Mouse (Mus musculus) megakaryocyte, adult 5-6 weeks (primary cell): ENCODE measurements around the gene Dcaf8. TPM values are rescaled to one million over a fixed set of nuclear protein-coding genes. Genes with fewer than 3 reads are reported as not detected.
"Not testable (repeated sequence)": the region's sequence is repeated elsewhere in the genome, so short reads cannot be mapped to it uniquely, and the experiment has no call there.

Experiments
- ATAC-seq: 2 replicates; pipeline ENCODE4 v1.8.0; 2016; ENCODE audit warnings: mild to moderate bottlenecking, inconsistent platforms; ENCODE audit not compliant: poor library complexity, severe bottlenecking
- total RNA-seq, 2 experiments: library from RNA; stranded (forward) in 1 of 2; stranded (reverse) in 1 of 2; fragments of 153-499, 151-499 nt in 1 of 2; fragments of 221-1000, 200-1000 nt in 1 of 2; gene quantifications; 2 replicates each; pipeline versions ENCODE4 v1.2.3 to v1.2.4; 2015 to 2017

Gene Dcaf8
- total RNA-seq, 2 experiments from 2014 or later: 18.9 to 63.9 TPM

GRCm38 (mm10) chr1:172214748-172215147 is 66.9 kb downstream of the Dcaf8 start:
- no peak for ATAC-seq

- peak; percentile 100 for ATAC-seq
Measured at GRCm38 (mm10) chr1:172217148-172217547, 69.3 kb downstream of the Dcaf8 start.

GRCm38 (mm10) chr1:172218164-172218910 is 70.5 kb downstream of the Dcaf8 start:
- ATAC-seq: no peak

- ATAC-seq: no peak
Measured at GRCm38 (mm10) chr1:172219451-172220406, 71.8 kb downstream of the Dcaf8 start, which contains the start of gene Casq1. Gene Casq1, minus strand, starts transcription at chr1:172219868.

- no peak for ATAC-seq
Measured at GRCm38 (mm10) chr1:172220414-172220813, 72.5 kb downstream of the Dcaf8 start.

GRCm38 (mm10) chr1:172221297-172222063 is 73.6 kb downstream of the Dcaf8 start:
- ATAC-seq: no peak

GRCm38 (mm10) chr1:172228209-172228608 is 80.3 kb downstream of the Dcaf8 start:
- no peak for ATAC-seq

- ATAC-seq: no peak
Measured at GRCm38 (mm10) chr1:172229215-172229614, 81.3 kb downstream of the Dcaf8 start.

GRCm38 (mm10) chr1:172240945-172241708 is 93.2 kb downstream of the Dcaf8 start:
- ATAC-seq: peak; percentile 72

GRCm38 (mm10) chr1:172242401-172242800 is 94.5 kb downstream of the Dcaf8 start:
- no peak for ATAC-seq

- no peak for ATAC-seq
Measured at GRCm38 (mm10) chr1:172243547-172244205, 95.8 kb downstream of the Dcaf8 start.

- ATAC-seq: not testable (repeated sequence)
Measured at GRCm38 (mm10) chr1:172244645-172245044, 96.8 kb downstream of the Dcaf8 start.

Other genes starting within 250 kb of the Dcaf8 start
- gene Slamf6, start 230.6 kb upstream of the Dcaf8 start, total RNA-seq (2015): 5.6 and 6.3 TPM in 2 replicates
- gene Slamf6, start 230.6 kb upstream of the Dcaf8 start, total RNA-seq (2017): 3.0 and 3.9 TPM in 2 replicates
- 2.1 and 2.8 TPM in 2 replicates for gene Vangl2, start 119.6 kb upstream of the Dcaf8 start, total RNA-seq (2015)
- 1.8 and 2.5 TPM in 2 replicates for gene Vangl2, start 119.6 kb upstream of the Dcaf8 start, total RNA-seq (2017)
- gene Nhlh1, start 90.5 kb upstream of the Dcaf8 start, total RNA-seq (2015): not detected in 2 replicates
- not detected in 2 replicates for gene Nhlh1, start 90.5 kb upstream of the Dcaf8 start, total RNA-seq (2017)
- gene Copa, start 65.6 kb upstream of the Dcaf8 start, total RNA-seq (2015): 120 and 132 TPM in 2 replicates
- gene Copa, start 65.6 kb upstream of the Dcaf8 start, total RNA-seq (2017): 122 and 132 TPM in 2 replicates
- gene Ncstn, start 65.3 kb upstream of the Dcaf8 start, total RNA-seq (2015): 81.2 and 87.8 TPM in 2 replicates
- gene Ncstn, start 65.3 kb upstream of the Dcaf8 start, total RNA-seq (2017): 39.8 and 45.5 TPM in 2 replicates
- 16.6 and 17.5 TPM in 2 replicates for gene Pex19, start 21.3 kb upstream of the Dcaf8 start, total RNA-seq (2015)
- 33.9 and 36.5 TPM in 2 replicates for gene Pex19, start 21.3 kb upstream of the Dcaf8 start, total RNA-seq (2017)
- gene Pea15a, start 58.7 kb downstream of the Dcaf8 start, total RNA-seq (2015): 16.1 and 17.5 TPM in 2 replicates
- gene Pea15a, start 58.7 kb downstream of the Dcaf8 start, total RNA-seq (2017): 13.6 and 18.5 TPM in 2 replicates
- not detected in 2 replicates for gene Casq1, start 71.8 kb downstream of the Dcaf8 start, total RNA-seq (2015)
- gene Casq1, start 71.8 kb downstream of the Dcaf8 start, total RNA-seq (2017): not detected in 2 replicates
- not detected in 2 replicates for gene Atp1a4, start 110.3 kb downstream of the Dcaf8 start, total RNA-seq (2015)
- not detected in 2 replicates for gene Atp1a4, start 110.3 kb downstream of the Dcaf8 start, total RNA-seq (2017)
- gene Igsf8, start 113.6 kb downstream of the Dcaf8 start, total RNA-seq (2015): 29.6 and 40.0 TPM in 2 replicates
- 26.1 and 34.4 TPM in 2 replicates for gene Igsf8, start 113.6 kb downstream of the Dcaf8 start, total RNA-seq (2017)
- 0.02 TPM in 1 of 2 replicates, not detected in the other for gene Atp1a2, start 150.0 kb downstream of the Dcaf8 start, total RNA-seq (2015)
- not detected in 2 replicates for gene Atp1a2, start 150.0 kb downstream of the Dcaf8 start, total RNA-seq (2017)
- not detected in 2 replicates for gene Kcnj9, start 181.2 kb downstream of the Dcaf8 start, total RNA-seq (2015)
- gene Kcnj9, start 181.2 kb downstream of the Dcaf8 start, total RNA-seq (2017): not detected in 2 replicates
- gene Kcnj10, start 193.1 kb downstream of the Dcaf8 start, total RNA-seq (2015): 0.23 and 0.42 TPM in 2 replicates
- gene Kcnj10, start 193.1 kb downstream of the Dcaf8 start, total RNA-seq (2017): 0.26 and 0.28 TPM in 2 replicates
- 14.1 and 15.5 TPM in 2 replicates for gene Pigm, start 228.5 kb downstream of the Dcaf8 start, total RNA-seq (2015)
- 14.8 and 15.1 TPM in 2 replicates for gene Pigm, start 228.5 kb downstream of the Dcaf8 start, total RNA-seq (2017)